Mouse (Mus musculus): ENCODE measurements around the gene Lasp1.
"Not testable (repeated sequence)": the region's sequence is repeated elsewhere in the genome, so short reads cannot be mapped to it uniquely, and the experiment has no call there.

Gene Lasp1

DNA sequence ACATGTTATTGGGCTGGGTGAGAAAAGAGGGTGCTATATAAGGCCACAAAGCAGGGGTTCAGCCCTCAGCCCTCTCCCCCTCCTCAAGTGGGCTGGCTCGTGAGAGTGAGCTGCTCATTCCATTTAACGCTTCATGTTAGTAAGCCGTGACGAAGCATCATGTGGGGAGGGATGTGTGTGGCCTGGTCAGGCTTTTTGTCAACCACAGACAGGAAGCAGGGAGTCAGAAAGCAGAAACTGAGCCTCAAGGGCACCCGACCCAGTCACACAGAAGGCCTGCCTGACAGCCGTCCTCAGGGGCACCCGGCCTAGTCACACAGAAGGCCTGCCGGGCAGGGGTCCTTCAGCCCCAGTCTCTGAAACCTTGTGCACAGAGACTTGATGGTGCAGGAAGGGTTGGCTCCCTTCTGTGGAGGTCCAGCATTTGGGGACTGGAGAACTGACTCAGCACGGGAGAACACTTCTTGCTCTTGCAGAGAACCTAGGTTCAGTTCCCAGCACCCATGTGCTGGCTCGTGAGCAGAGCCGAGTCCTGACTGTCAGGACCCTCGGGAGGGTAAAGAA is 31.2 kb downstream of the Lasp1 start:
- DNase-seq, result peak; percentile 97

DNA sequence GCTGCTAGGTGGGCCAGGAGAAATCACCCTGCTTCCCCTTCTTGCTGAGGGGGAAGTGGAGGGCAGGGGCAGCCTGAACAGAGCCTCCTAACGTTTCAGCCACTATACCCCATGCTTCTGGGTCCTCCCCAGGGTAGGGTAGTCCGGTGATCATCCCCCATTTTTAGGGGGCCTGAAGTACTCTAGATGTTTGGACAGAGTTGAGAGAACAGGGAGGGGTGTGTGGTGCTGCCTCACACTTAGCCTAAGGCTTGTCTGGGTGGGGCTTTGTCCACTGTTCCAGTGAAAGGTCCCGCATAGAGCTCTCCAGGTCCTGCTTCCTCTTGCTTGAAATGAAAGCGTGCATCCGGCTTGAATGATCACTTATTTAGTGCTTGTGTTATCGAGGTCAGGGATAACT is 31.7 kb downstream of the Lasp1 start:
- DNase-seq, result peak; percentile 91

DNA sequence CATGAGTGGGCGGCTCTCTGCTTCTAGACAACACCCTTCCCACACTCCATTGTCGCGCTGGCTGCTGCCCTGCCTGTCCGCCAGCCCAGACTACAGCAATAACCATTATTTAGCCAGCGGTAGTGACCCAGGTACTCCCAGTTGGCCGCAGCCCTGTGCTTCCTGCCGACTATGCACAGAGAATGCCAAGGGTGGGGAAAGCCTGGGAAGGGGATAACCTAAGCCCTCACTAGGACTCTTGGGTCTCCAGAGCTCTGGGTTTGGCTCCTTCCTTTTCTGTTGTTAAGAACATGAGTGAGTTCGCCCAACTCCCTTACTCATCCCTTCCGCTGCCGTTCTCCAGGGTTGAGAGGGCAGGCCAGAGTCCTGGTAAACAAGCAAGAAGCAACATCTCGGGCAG is 33.2 kb downstream of the Lasp1 start:
- peak; percentile 98 for DNase-seq

DNA sequence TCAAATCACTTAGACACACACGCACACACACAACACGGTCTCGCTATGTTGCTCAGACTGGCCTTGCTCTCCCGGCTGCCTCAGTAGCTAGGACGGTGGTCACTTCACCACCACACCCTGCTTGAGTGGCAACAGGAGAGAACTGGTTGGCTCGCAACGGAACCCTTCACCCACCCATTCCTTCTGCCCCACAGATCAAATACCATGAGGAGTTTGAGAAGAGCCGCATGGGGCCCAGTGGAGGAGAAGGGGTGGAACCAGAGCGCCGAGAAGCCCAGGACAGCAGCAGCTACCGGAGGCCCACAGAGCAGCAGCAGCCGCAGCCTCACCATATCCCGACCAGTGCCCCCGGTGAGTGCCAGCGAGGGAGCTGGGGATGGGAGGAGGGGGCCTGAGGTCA is 34.6 kb downstream of the Lasp1 start:
- peak; percentile 89 for DNase-seq

DNA sequence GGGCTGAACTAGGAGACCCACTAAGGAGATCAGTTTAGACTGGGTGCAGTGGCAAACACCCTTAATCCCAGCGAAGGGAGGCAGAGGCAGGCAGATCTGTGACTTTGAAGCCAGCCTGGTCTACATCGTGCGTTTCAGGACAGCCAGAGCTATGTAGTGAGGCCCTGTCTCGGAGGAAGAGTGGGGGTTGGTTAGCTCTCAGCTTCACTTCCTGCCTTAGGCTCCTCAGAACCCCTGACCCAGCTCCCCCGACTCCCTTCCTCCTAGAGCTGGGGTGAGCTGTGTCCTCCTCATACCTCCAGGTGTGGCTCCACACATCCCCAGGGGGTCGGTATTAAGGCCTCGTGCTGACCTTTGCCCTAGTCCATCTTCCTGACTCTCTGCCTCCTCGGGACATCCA is 37.7 kb downstream of the Lasp1 start:
- peak; percentile 86 for DNase-seq

DNA sequence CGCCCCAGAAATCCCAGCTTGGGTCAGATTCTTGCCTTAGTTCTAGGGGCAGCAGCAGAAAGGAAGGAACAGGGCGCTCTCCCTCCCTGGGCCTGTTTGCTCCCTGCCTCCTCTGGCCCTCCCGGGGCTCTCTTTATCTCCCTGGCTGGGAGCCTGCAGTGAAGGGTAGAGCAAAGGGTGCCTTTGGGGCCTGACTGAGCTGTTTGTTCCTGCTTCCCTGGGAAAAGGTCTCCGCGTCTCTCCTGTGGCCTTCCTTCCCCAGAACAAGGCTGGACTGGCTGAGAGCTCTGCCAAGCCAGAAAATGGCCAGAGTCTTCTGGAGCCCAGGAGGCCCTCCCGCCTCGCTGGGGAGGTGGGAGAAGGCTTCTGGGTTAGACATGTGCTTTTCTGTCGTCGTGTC is 38.3 kb downstream of the Lasp1 start:
- peak; percentile 97 for DNase-seq

DNA sequence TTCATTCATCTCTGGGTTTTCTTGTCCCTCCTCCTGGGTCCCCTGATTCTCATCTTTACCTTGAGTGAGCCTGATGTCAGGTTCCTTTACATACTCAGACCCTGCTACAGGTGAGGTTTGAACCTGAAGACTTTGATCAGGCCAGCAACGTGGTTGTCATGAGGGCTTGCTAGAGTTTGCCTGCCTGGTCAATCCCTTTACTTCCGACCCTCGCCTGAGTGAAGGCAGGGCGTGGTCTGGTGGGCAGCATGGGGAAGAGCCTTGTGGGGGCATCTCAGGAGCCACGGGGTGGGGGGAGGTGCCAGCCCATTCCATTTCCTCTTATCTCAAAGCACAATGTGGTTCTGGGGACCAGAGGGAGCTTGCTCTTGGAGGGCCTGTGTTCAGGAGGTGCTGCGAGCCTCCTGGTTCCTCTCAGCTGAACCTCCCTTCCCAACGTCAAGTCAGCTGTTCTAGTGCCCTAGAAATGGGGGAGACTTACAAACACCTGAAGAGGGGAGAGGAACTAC is 38.9 kb downstream of the Lasp1 start:
- DNase-seq, result peak; percentile 92

DNA sequence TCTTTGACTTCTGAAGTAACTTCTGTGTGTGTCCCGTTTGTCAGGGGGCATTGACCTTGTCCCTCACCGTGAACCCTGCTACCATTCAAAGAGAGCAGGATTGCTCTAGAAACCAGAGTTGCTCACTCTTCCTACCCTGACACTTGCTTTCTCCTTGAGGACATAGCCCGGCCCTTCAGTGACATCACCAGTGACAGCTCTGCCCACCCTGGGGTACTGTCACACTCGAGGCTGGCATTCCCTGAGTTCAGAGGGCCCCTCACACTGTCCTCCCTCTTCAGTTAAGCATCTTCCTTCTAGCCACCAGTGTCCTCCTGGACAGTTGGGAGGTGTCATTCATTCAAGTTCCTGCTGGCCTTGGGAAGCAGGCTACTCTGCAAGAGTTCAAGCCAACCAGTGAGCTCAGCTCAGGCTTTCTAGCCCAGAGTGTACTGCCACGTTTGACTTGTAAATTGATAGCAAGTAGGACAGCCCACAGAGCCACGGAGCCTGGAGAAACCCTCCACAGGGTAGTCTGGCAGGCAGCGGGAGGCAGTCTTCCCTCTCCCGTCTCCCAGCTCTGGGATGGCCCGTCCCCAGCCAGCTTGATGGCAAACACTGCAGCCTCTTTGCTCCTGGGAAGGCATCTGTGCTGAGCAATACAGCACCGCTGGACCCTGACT is 40.1 kb downstream of the Lasp1 start:
- DNase-seq, result peak; percentile 92

DNA sequence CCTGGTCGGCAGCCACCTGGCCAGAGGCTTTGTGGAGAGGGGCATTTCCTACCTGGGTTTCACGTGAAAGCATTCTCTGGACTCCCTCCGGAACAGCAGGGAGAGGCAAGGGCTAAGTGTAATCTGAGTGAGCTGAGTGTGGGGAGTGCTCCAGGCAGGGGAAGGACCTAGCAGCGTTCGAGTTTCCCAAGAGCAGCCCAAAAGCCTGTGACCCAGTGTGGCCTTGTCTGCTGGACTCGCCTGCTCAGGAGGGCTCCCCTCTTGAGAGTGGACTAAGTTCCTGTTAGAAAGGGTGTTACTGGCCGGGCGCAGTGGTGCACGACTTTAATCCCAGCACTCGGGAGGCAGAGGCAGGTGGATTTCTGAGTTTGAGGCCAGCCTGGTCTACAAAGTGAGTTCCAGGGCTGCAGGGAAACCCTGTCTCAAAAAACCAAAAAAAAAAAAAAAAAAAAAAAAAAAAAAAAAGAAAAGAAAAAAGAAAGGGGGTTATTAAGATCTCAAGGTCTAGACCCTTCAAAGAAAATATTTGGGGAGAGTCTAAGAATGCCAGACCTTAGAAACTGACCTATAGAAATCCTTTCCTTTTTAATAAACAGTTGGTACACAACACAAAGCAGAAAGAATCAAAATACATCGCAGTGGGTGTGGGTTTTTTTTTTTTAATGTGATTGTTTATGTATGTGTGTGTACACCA is 40.8 kb downstream of the Lasp1 start:
- no peak for DNase-seq

DNA sequence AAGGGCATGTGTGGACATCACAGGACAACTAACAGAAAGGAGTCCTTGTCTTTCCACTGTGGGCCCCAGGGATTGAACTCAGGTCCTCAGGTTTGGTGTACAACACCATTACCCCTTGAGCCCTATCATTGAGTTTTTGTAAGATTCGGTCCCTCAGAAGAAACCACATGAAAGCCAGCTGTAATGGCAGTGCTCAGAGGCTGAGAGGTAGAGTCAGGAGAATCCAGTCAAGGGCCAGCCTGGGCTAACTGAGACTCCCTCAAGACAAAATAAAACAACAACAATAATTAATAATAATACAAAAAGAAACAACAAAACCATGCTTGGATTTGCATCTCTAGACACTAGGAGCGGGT is 41.3 kb downstream of the Lasp1 start:
- peak; percentile 84 for DNase-seq

DNA sequence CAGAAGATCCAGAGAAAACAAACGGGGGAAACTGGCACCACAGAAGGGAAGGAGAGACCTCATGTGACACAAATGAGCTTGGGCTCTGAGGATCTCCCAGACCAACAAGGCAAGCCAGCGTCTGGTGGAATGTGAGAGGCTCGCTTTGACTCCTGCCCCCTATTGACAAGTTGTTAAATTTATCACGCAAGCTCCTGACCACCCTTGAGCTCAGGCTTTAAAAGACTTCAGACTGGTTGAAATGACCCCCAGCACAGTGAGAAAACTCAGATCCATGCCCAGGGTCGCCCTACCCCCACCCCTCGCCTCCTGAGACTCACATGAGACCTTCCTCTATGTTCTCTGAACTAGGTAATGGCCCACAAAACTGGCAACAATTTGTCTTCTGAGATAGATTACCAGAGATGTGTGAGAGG is 41.7 kb downstream of the Lasp1 start, which contains the start of gene B230217C12Rik:
Gene B230217C12Rik, plus strand, starts transcription at position 242 of the 416 bp plus-strand sequence.
- peak; percentile 91 for DNase-seq

DNA sequence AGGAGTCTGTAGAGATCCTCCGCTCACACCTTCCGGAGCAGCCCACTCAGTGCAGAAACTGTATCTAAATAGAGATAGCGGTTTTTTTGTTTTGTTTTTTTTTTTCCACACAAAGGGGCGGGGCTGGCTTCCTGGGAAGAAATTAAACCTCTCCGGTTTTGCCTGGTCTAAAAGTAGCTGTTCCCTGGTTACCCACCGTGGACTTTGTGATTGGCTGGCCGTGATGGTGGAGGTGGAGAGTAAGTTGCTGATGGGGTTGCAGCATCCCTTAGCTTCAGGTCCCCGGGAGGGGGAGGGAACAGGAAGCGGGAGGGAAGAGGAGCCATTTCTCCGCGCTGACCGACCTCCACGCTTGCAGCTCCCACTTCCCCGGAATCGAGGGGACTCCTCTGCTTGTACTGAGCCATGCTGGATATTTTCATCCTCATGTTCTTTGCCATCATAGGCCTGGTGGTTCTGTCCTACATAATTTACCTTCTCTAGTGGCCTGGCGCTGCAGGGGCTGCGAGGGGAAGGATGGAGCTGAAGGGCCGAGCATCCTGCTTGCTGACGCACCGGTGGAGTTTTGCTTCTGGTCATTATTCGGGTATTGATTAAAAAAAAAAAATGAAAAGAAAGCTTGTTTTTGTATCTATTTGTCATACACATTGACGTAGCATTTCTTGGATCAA is 42.3 kb downstream of the Lasp1 start:
- peak; percentile 99 for DNase-seq

DNA sequence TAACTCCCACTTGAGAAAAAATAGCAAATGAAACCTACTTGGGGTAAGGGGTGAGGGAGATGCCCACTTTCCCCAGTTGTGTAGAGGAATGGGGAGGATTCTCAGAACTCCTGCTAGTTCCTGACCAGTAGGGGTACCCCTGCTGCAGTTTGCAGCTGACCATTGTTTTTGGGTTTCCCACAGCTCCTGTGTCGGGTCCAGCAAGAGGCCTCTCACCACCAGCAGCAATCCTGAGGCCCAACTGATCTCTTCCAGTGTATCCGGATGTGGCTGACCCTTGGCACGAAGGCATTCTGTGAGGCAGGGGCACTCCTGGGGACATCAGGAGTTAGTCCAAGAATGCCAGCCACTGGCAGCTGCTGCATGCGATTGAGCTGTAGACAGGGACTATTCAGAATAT is 43.2 kb downstream of the Lasp1 start:
- DNase-seq, result peak; percentile 90

DNA sequence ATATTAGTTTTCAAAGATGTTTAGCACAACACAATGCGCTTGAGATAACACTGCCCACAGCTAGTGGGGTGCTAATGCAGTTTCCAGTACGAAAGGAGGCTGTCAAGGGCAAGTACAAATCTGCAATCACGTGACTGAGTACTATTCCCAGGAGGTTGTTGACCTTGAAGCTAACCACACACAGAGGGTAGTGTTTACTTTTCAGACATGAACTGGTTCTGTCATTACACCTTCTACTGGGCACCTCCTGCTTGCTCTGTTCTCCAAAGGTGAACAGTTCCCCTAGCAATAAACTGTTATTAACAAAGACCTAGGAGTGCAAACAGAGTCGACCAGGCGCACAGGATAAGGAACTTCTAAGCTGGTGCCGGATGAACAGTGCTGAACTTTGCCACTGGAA is 51.6 kb downstream of the Lasp1 start:
- peak; percentile 90 for DNase-seq

DNA sequence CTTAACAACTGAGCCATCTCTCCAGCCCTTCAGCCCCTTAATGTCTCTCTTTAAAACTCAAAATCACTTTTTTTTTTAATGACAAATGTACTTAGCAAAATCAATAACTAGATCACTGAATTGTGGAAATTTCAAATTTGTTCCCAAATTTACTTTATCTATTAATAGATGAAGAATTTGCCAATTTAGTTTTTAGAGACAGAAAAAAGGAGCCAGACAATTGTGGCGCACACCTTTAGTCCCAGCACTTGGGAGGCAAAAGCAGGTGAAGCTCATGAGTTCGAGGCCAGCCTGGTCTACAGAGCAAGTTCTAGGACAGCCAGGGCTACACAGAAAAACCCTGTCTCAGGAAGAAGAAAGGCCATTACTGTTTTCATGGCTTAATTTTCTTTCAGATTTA is 52.8 kb downstream of the Lasp1 start:
- DNase-seq, result no peak

DNA sequence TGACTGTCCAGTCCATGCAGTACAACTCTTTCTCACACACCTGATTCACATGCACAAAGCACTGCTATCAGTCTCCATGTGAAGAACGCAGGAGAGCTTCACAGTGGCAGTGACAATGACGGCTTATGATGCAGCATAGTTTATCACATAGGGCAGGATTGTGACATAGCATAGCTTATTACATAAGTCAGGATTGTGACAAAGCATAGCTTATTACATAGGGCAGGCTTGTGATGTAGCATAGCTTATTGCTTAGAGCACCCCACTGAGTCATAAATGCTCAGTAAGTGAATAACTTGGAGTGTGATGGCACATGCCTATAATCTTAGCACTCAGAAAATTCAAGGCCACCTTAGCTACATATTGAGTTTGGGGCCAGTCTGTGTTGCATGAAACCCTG is 56.7 kb downstream of the Lasp1 start:
- DNase-seq, result no peak

DNA sequence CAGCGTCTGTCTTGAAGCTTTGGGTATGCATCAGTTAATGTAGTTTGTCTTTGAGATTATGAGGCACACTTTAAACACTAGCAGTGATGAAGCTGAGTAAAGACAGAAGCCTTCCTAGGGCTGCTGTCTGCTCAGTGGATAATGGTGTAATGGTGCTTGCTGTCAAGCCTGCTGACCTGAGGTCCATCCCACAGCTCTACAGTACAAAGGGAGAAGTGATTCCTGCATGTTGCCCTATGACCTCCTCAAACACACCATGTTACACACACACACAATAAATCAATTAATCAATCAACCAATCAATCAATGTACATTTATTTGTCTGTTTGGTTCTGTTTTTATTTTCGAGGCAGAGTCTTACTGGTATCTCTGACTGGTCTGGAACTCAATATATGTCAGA is 63.3 kb downstream of the Lasp1 start:
- no peak for DNase-seq

DNA sequence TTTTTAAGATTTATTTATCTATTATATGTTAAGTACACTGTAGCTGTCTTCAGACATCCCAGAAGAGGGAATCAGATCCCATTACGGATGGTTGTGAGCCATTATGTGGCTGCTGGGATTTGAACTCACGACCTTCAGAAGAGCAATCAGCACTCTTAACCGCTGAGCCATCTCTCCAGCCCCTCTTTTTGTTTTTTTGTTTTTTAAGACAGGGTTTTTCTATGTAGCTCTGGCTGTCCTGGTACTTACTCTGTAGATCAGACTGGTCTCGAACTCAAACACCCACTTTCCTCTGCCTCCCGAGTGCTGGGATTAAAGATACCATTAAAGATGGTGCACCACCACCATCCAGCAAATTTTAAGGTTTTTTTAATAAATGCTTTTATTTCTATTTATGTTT is 66.6 kb downstream of the Lasp1 start:
- DNase-seq, result no peak

DNA sequence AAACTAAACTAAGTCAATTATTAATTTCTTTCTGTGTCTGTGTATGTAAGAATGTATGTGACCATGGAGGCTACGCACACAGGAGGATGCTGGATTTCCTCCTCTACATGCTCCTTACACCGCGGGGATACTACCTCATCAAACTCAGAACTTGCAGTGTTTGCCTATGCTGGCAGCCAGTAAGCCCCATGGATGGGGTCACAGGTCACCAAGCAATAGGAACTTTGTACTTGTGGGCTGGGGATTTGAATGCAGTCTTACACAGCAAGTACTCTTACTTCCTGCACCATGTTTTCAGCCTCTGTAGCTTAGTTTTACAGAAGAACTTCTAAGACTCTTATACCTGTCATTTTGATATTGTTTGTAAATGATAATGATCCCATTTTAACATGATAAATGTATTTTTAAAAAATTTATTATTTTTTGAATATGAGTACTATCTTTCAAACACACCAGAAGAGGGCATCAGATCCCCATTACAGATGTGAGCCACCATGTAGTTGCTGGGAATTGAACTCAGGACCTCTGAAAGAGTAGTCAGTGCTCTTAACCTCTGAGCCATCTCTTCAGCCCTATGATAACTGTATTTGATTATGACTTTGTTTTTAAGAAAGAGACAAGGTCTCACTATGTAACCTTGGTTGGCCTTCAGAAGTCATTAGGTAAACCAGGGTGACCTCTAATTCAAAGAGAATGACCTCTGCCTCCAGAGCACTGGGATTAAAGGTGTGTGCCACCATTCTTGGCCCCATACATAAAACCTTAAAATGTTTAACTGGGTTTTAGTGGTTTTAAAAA is 67.5 kb downstream of the Lasp1 start:
- DNase-seq, result no peak

DNA sequence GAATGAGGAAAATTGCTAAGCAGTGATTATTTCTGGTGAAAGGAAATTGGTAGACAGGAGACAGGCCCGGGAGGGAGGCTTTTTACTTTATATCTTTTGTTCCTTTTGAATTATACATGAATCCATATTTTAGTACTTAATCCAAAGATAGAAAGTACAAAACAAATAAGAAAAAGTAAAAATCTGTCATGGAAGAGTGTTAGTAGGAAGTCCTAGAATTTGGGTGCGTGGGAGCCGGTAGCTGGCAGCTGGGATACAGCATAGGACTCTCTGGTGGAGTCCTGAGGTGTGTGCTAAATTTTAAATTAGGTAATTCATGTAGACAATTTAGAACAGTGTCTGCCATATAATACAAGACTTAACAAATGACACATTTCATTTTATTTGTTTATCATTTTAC is 68.8 kb downstream of the Lasp1 start:
- DNase-seq, result no peak

DNA sequence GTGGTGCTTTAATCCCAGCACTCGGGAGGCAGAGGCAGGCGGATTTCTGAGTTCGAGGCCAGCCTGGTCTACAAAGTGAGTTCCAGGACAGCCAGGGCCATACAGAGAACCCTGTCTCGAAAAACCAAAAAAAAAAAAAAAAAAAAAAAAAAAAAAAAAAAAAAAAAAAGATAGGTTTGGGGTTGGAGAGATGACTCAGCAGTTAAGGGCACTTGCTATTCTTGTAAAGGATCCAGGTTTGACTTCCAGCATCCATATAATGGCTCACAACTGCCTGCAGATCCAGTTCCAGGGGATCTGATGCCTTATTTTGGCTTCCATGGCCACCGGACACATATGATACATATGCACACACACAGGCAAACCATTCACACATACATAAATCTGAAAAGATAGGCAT is 73.6 kb downstream of the Lasp1 start:
- DNase-seq, result not testable (repeated sequence)

DNA sequence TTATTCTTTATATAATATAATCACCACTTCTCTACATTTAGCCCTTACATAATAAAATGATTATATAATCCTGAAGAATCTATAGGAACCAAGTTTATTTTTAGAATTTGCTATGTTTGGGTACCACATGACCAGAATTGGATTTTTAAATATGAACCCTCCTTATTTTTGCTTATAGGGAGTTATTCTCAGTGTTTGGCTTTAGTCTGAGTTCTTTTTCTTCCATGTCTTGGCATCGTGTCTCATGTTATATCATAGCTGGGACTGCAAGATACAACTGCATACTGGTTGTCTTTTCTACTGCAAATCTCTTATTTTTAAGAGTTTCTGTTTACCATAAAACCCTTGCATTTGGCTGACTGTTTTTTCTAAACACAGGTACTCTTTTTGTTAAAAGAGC is 75.6 kb downstream of the Lasp1 start:
- no peak for DNase-seq

DNA sequence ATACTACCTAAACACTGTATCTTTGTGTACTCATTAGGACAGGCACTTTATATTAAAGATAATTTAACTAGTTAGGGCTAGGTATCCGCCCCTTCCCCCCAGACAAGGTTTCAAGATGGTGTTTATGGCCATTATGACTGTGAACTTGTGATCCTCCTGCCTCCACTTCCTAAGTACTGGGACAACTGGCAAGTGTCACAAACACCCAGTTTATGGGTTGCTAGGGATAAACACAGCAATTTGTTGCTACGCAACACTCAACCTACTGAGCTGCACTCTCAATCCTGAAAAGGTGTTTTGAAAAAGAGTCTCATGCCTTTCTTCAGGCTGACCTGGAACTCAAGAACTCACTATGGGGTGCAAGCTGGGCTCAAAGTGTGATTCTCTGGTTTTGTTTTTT is 78.5 kb downstream of the Lasp1 start:
- DNase-seq, result no peak

Data from heart, adult 11 months (tissue).